Mouse (Mus musculus) hindbrain, embryonic 14.5 days (tissue): Measurements from ENCODE around the gene Atg101. TPM values are rescaled to one million over a fixed set of nuclear protein-coding genes. Genes with fewer than 3 reads are reported as not detected.

Experiments
- ATAC-seq: fragments of 200-750 bp; cut with Nextera tagmentation; 2 replicates; pipeline ENCODE4 v1.8.0; 2017; ENCODE audit warnings: moderate number of reproducible peaks, mild to moderate bottlenecking, moderate TSS enrichment, moderate library complexity; ENCODE audit not compliant: low FRiP score
- DNase-seq: peaks from one replicate; pipeline ENCODE4 v3.0.0-alpha.2; 2015; ENCODE audit warnings: low spot score
- H3K27ac ChIP-seq: fragments of 300-500 bp; sonication (generic); 2 replicates; pipeline ENCODE4 v1.5.1; 2014; ENCODE audit warnings: mild to moderate bottlenecking, moderate library complexity
- H3K27me3 ChIP-seq: fragments of 300-500 bp; sonication (generic); 2 replicates; pipeline ENCODE4 v1.6.1; 2014; ENCODE audit warnings: mild to moderate bottlenecking, low read length, mixed read lengths; ENCODE audit not compliant: control insufficient read depth, insufficient read depth
- H3K36me3 ChIP-seq: fragments of 300-500 bp; sonication (generic); replicated peaks from 2 replicates; pipeline ENCODE4 v1.6.1; 2014; ENCODE audit not compliant: control insufficient read depth, insufficient read depth
- H3K4me1 ChIP-seq: fragments of 300-500 bp; sonication (generic); replicated peaks from 2 replicates; pipeline ENCODE4 v1.6.1; 2014; ENCODE audit warnings: antibody characterized with exemption, low read length, mixed read lengths; ENCODE audit not compliant: control insufficient read depth, insufficient read depth
- H3K4me2 ChIP-seq: fragments of 300-500 bp; sonication (generic); replicated peaks from 2 replicates; pipeline ENCODE4 v1.6.1; 2014; ENCODE audit warnings: mild to moderate bottlenecking, moderate library complexity
- H3K4me3 ChIP-seq: fragments of 300-500 bp; sonication (generic); replicated peaks from 2 replicates; pipeline ENCODE4 v1.5.1; 2014; ENCODE audit warnings: mild to moderate bottlenecking, low read length
- H3K9ac ChIP-seq: fragments of 300-500 bp; sonication (generic); 2 replicates; pipeline ENCODE4 v1.6.1; 2014
- H3K9me3 ChIP-seq: fragments of 300-500 bp; sonication (generic); 2 replicates; pipeline ENCODE4 v1.6.1; 2016; ENCODE audit warnings: low read length; ENCODE audit not compliant: control insufficient read depth
- WGBS: fragments of 180-500 bp; shearing (Covaris S2); extraction: QIAGEN DNeasy Blood & Tissue Kit; methylation state at CpG from one replicate; pipeline ENCODE4 v1.1.7; 2014; 5-methylcytosine and 5-hydroxymethylcytosine counted together
- polyA plus RNA-seq: library from polyadenylated mRNA; unstranded; fragments of >200 nt; fragmentation: Nextera tagmentation; extraction: Ambion mirVana; gene quantifications from 2 replicates; pipeline ENCODE4 v1.2.1, GENCODE M21; 2014

Atg101 gene
- polyA plus RNA-seq, 1 experiment from 2014 or later = 66.3 TPM

DNA sequence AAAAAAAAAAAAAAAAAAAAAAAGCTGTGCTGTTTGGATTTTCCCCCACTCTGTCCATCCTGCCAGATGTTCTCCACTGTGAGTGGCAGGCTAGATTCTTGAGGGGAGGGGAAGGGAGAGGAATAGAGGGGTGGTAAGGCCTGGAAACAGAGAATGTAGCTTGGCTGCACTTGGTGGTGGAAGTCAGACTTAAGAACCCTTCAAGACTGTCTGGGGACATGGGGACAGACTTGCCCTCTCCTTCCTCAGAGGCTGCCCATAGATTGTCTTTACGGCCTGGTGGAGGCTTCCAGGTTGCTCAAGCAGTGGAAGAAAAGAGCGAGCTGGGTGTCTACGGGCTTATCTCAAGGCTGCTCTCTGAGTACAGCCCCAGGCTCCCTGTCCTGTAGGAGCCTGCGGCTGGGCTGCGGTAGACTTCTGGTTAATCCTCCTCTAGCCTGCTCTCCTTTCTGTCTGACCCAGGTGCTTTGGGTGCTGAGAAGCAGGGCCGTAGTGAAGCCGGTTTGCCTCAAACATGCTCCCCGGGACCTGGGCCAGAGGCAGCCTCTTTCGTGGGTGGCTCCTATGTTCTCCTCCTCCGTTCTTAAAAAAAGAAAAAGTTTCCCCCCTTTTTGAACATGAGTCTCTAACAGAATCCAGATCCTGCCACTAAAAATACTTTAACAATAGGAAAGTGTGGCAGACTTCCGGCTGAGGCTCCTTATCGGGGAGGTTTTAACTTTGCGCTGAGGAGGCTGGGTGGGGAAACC is 23.0 kb upstream of the Atg101 start:
- no peak overlapping the region for H3K4me2 ChIP-seq
- no peaks in the 10 kb centered on the region for H3K9me3 ChIP-seq
- H3K4me1 ChIP-seq = peaks cover 7% of the 10 kb centered on the region
- DNase-seq (no peak), ATAC-seq (no peak)
- H3K27me3 ChIP-seq = peaks cover 9% of the 10 kb centered on the region
- H3K36me3 ChIP-seq = no peaks in the 10 kb centered on the region
- no peak overlapping the region for H3K9ac ChIP-seq
- 0 out of 2 replicates have a peak overlapping the region, but pooled peaks have one; percentile 32 for H3K27ac ChIP-seq
- no peak overlapping the region for H3K4me3 ChIP-seq
- WGBS = 77% methylated on average over 13 of the region's 13 CpGs

GRCm38 (mm10) chr15:101262502-101262901 is 21.6 kb upstream of the Atg101 start:
- Histone ChIP-seq H3K4me3 (no peak overlapping the region), H3K27me3 (peaks cover 22% of the 10 kb centered on the region), H3K9ac (no peak overlapping the region), H3K9me3 (no peaks in the 10 kb centered on the region), H3K36me3 (no peaks in the 10 kb centered on the region), H3K4me1 (peaks cover 16% of the 10 kb centered on the region), H3K4me2 (no peak overlapping the region), H3K27ac (no peak overlapping the region)
- 60% methylated on average over 5 of the region's 5 CpGs for WGBS
- ATAC-seq (no peak), DNase-seq (no peak)

- Histone ChIP-seq H3K4me3 (peak overlapping the region; percentile 50), H3K27ac (peak overlapping the region; percentile 20; the same call in 1 of the 2 replicates), H3K36me3 (no peaks in the 10 kb centered on the region), H3K9me3 (no peaks in the 10 kb centered on the region), H3K4me1 (peaks cover 16% of the 10 kb centered on the region), H3K27me3 (peaks cover 25% of the 10 kb centered on the region), H3K9ac (peak overlapping the region; percentile 65), H3K4me2 (peak overlapping the region; percentile 93)
- under 1% methylated on average over 55 of the region's 57 CpGs for WGBS
- peak; percentile 73 for DNase-seq
- ATAC-seq = peak; percentile 72; the same call in 1 of the 2 replicates
Observed at GRCm38 (mm10) chr15:101266132-101266963, 17.7 kb upstream of the Atg101 start.

DNA sequence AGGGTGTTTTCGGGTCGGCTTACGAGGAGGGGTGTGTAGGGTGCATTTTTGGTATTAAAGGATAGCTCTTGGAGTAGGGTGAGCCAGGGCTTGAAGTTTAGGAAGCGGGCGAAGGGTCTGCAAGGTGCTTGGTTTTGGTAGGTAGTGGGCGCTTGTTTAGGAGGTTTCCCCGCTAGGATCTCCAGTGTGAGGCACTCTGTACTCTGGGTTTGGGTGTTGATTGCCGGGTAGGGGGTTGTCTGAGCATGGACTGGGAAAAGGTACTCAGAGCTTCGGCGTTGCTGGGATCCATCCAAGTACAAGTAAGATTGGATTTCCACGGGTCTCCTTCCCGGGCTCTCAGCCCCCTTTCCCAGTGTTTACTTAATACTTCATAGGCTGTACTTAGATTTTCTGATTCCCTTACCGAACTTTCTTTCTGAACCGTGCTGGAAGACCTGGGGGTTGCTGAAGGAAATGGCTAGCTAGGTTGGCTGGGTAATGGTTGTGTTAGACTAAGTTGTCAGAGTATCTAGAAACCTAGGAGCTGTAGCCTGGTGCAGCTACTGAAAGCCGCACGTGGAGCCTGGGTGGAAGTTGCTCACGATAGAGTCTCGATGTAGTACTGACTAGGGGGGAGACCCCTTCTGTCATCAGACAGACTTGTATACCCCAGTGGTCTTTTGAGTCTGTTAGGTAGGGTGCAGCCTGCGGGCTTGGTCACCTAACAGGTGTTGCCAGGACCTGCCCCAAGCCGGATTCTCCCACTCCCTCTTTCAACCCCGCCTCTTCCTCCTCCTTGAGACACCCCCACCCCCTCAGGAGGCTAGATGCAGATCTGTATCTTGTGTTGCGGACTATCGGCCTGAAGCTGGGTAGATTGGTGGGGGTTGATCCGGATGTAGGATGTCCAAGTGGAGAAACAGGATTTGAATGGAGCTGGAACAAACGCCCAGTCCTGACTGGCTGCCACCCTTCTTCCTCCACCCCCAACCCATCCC is 16.7 kb upstream of the Atg101 start:
- ATAC-seq (no peak), DNase-seq (no peak)
- Histone ChIP-seq H3K27ac (no peak overlapping the region), H3K9ac (peak overlapping the region; percentile 65), H3K4me3 (peak overlapping the region; percentile 50), H3K9me3 (no peaks in the 10 kb centered on the region), H3K36me3 (peaks cover 7% of the 10 kb centered on the region), H3K27me3 (peaks cover 25% of the 10 kb centered on the region), H3K4me2 (peak overlapping the region; percentile 93), H3K4me1 (peaks cover 16% of the 10 kb centered on the region)
- WGBS = 7% methylated on average over 25 of the region's 25 CpGs

GRCm38 (mm10) chr15:101270101-101270820 is 13.8 kb upstream of the Atg101 start:
- H3K4me2 ChIP-seq = no peak overlapping the region
- no peak for ATAC-seq
- WGBS = 92% methylated on average over 29 of the region's 29 CpGs

DNA sequence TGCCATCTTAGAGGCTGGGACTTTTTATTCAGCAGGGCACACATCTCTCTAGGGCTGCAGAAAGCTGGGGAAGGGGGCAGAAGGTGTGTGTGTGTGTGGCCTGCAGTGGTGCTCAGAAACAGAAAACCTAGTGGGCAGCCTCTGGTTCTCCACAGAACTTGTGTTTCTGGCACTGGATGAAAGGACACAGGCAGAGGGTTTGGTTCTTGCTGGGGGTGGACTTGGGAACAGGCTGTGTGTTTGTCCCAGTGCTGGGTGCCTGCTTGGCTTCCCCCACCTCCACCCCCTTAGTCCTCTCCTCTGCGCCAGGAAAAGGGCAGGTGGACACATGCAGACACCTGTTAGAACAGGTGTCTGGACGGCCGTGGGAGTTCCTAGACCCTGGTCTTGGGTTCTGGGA is 13.0 kb upstream of the Atg101 start:
- no peak overlapping the region for H3K27ac ChIP-seq
- peaks cover 23% of the 10 kb centered on the region for H3K36me3 ChIP-seq
- no peak overlapping the region for H3K4me2 ChIP-seq
- H3K27me3 ChIP-seq = peaks cover 16% of the 10 kb centered on the region
- H3K9me3 ChIP-seq = no peaks in the 10 kb centered on the region
- WGBS = 89% methylated on average over 3 of the region's 3 CpGs
- H3K4me3 ChIP-seq = no peak overlapping the region
- no peak for ATAC-seq
- H3K9ac ChIP-seq = no peak overlapping the region
- peaks cover 8% of the 10 kb centered on the region for H3K4me1 ChIP-seq
- DNase-seq = no peak

More at GRCm38 (mm10) chr15:101270101-101270820, 13.8 kb upstream of the Atg101 start:
- Histone ChIP-seq H3K27ac (no peak overlapping the region), H3K36me3 (peaks cover 23% of the 10 kb centered on the region), H3K9ac (no peak overlapping the region), H3K4me3 (no peak overlapping the region), H3K4me1 (peaks cover 16% of the 10 kb centered on the region), H3K27me3 (peaks cover 24% of the 10 kb centered on the region), H3K9me3 (no peaks in the 10 kb centered on the region)
- DNase-seq = no peak

DNA sequence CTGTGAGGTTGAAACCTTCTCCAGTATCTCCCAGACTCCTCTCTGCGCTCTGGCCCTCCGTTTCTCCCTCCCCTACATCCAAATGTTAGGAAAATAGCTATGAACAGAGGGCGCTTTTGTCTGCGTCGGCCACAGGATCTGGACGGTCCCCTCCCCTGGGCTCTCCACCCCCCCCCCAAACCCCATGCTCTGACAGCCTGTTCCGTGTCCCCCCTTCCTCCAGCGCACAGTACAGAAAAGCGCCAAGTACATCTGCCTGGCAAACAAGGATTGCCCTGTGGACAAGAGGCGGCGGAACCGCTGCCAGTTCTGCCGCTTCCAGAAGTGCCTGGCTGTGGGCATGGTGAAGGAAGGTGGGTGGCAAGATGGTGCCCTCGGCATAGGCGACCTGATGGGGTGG is 12.6 kb upstream of the Atg101 start:
- H3K9ac ChIP-seq = no peak overlapping the region
- H3K4me1 ChIP-seq = peaks cover 5% of the 10 kb centered on the region; the same call in 1 of the 2 replicates
- WGBS = 81% methylated on average over 15 of the region's 15 CpGs
- no peaks in the 10 kb centered on the region for H3K9me3 ChIP-seq
- no peak overlapping the region for H3K4me3 ChIP-seq
- ATAC-seq = no peak
- peaks cover 11% of the 10 kb centered on the region for H3K27me3 ChIP-seq
- no peak overlapping the region for H3K27ac ChIP-seq
- no peak for DNase-seq
- H3K4me2 ChIP-seq = no peak overlapping the region
- peaks cover 23% of the 10 kb centered on the region for H3K36me3 ChIP-seq

- DNase-seq = no peak
- no peak overlapping the region for H3K4me3 ChIP-seq
- no peaks in the 10 kb centered on the region for H3K27me3 ChIP-seq
- H3K4me2 ChIP-seq = no peak overlapping the region
- 0 out of 2 replicates have a peak, but pooled peaks cover 10% of the 10 kb centered on the region for H3K4me1 ChIP-seq
- no peak overlapping the region for H3K9ac ChIP-seq
- no peak overlapping the region for H3K27ac ChIP-seq
- WGBS = 72% methylated on average over 6 of the region's 6 CpGs
- peaks cover 23% of the 10 kb centered on the region for H3K36me3 ChIP-seq
- H3K9me3 ChIP-seq = no peaks in the 10 kb centered on the region
- ATAC-seq = no peak
Observed at GRCm38 (mm10) chr15:101274380-101274779, 9.7 kb upstream of the Atg101 start.
